Mouse (Mus musculus): Measurements from ENCODE around the gene Hist1h2ai. TPM values are rescaled to one million over a fixed set of nuclear protein-coding genes. Genes with fewer than 3 reads are reported as not detected.
"Not testable (repeated sequence)": the region's sequence is repeated elsewhere in the genome, so short reads cannot be mapped to it uniquely, and the experiment has no call there.

Gene Hist1h2ai
- polyA plus RNA-seq, 1 experiment: 0.84 TPM

GRCm38 (mm10) chr13:21714725-21715124 lies 1.5 kb upstream of the Hist1h2ai start:
- no peaks in the 10 kb centered on the region for H3K4me1 ChIP-seq (ENCODE audit: control insufficient read depth, insufficient read depth, low read length)
- whole genome bisulfite sequencing: under 1% methylated on average over 7 of the region's 7 CpGs
- TF ChIP-seq CTCF (IDR thresholded peaks at IDR 0.05; ENCODE audit: borderline replicate concordance, insufficient read depth, low read depth, low read length): peak; percentile 53; the same call in 1 of the 2 replicates
- TF ChIP-seq POLR2A (IDR thresholded peaks at IDR 0.05; ENCODE audit: borderline replicate concordance, insufficient read depth, low read length): no peak
- no peak overlapping the region for H3K27ac ChIP-seq (ENCODE audit: insufficient read depth, low read length)
- H3K27me3 ChIP-seq (ENCODE audit: control insufficient read depth, insufficient read depth, low read length): no peaks in the 10 kb centered on the region
- no peak overlapping the region for H3K4me3 ChIP-seq (replicated peaks; ENCODE audit: insufficient read depth, low read depth, low read length)
- DNase-seq: peak; percentile 71 to 74

DNA sequence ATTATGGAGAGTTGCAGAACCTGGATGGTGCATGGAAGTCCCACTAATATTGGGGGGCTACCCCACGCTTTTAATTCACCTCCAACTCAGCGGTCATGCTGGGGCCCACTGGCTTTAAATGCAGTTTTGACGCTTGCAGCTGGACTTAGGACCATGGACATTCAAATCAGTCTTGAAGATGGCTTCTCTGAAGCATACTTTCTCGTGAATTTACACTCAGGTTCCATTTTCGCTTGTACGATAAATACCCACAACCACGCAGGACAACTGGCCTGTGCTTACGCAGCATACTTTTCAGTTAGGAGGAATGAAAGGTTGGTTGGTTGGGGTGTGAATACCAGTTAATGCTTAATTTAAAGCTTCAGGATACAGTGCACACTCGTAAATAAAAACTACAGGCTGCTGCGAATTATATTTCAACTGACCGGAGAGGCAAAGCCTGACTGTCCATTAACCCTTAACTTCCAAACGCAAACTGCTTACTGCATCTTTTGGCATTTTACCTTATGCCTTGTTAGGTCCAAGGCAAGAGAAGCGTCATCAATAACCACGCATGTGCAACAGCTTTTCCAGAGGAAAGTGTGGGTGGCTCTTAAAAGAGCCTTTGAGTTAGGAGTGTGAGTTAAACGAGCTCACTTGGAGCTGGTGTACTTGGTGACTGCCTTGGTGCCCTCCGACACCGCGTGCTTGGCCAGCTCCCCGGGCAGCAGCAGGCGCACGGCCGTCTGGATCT lies 925 bp upstream of the Hist1h2ai start:
- H3K27ac ChIP-seq (ENCODE audit: insufficient read depth, low read length): no peak overlapping the region

GRCm38 (mm10) chr13:21716540-21717391 lies 544 bp downstream of the Hist1h2ai start:
- H3K4me1 ChIP-seq (ENCODE audit: control insufficient read depth, insufficient read depth, low read length); H3K27me3 ChIP-seq (ENCODE audit: control insufficient read depth, insufficient read depth, low read length); H3K27ac ChIP-seq (ENCODE audit: insufficient read depth, low read length): not testable (repeated sequence)
- peak overlapping the region; percentile 39 for H3K4me3 ChIP-seq (replicated peaks; ENCODE audit: insufficient read depth, low read depth, low read length)
- WGBS: 1% methylated on average over 15 of the region's 38 CpGs
- peak in 1 of 2 experiments; percentile 29 for DNase-seq

More for the DNA sequence above, 925 bp upstream of the Hist1h2ai start:
- Histone ChIP-seq H3K4me3 (replicated peaks; ENCODE audit: insufficient read depth, low read depth, low read length) (peak overlapping the region; percentile 32), H3K4me1 (ENCODE audit: control insufficient read depth, insufficient read depth, low read length) (no peaks in the 10 kb centered on the region), H3K27me3 (ENCODE audit: control insufficient read depth, insufficient read depth, low read length) (no peaks in the 10 kb centered on the region)
- under 1% methylated on average over 22 of the region's 22 CpGs for WGBS
- no peak for DNase-seq
- TF ChIP-seq POLR2A (IDR thresholded peaks at IDR 0.05; ENCODE audit: borderline replicate concordance, insufficient read depth, low read length) (no peak), CTCF (IDR thresholded peaks at IDR 0.05; ENCODE audit: borderline replicate concordance, insufficient read depth, low read depth, low read length) (no peak)

- DNase-seq: peak; percentile 77 to 82
- peak within 1 kb of the TSS; percentile 39 for H3K4me3 ChIP-seq (replicated peaks; ENCODE audit: insufficient read depth, low read depth, low read length)
- WGBS: 5% methylated on average over 29 of the region's 56 CpGs
- not testable (repeated sequence) for H3K27ac ChIP-seq (ENCODE audit: insufficient read depth, low read length); H3K27me3 ChIP-seq (ENCODE audit: control insufficient read depth, insufficient read depth, low read length); H3K4me1 ChIP-seq (ENCODE audit: control insufficient read depth, insufficient read depth, low read length)
- TF ChIP-seq POLR2A (IDR thresholded peaks at IDR 0.05; ENCODE audit: borderline replicate concordance, insufficient read depth, low read length): peak; percentile 64; the same call in 1 of the 2 replicates
These were observed 1.5 kb downstream of the Hist1h2ai start, which contains the start of gene Hist1h3h for GRCm38 (mm10) chr13:21717397-21718357. Hist1h3h (plus strand) TSS chr13:21717659.

DNA sequence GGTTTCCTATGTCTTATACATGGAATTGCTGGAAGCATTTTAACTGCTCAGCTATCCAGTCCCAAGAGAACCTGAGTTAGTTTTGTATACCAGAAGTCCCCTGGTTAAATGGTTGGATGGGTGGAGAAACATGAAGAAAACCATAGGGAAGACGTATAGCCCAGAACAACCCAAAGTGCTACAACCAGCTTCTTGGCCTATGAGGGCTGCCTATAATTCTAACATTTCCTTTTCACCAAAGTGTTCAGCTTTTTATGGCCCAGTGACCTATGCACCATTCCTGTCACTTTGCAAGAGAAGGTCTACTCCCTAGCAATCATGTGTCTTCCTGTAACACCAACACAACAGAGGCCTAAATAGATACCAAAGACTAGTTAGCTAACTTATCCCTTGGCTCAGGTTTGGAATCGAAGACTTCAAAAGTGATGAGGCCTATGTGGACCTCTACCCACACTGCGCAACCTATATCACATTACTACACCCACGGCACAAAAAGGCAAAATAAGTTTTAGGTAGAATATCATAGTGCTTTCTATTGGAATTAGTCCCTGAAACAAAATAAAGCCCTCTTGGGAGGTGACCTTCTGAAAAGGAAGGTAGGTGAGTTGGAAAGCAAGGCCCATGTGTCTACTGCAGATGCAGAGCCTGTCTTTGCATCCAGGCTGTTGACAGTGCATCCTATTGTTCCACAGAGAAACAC lies 2.3 kb downstream of the Hist1h2ai start:
- WGBS: 78% methylated on average over 4 of the region's 4 CpGs
- no peaks in the 10 kb centered on the region for H3K4me1 ChIP-seq (ENCODE audit: control insufficient read depth, insufficient read depth, low read length)
- no peak overlapping the region for H3K27ac ChIP-seq (ENCODE audit: insufficient read depth, low read length)
- DNase-seq: no peak
- no peak for TF ChIP-seq POLR2A (IDR thresholded peaks at IDR 0.05; ENCODE audit: borderline replicate concordance, insufficient read depth, low read length)
- TF ChIP-seq CTCF (IDR thresholded peaks at IDR 0.05; ENCODE audit: borderline replicate concordance, insufficient read depth, low read depth, low read length): no peak
- no peak overlapping the region for H3K4me3 ChIP-seq (replicated peaks; ENCODE audit: insufficient read depth, low read depth, low read length)
- no peaks in the 10 kb centered on the region for H3K27me3 ChIP-seq (ENCODE audit: control insufficient read depth, insufficient read depth, low read length)

DNA sequence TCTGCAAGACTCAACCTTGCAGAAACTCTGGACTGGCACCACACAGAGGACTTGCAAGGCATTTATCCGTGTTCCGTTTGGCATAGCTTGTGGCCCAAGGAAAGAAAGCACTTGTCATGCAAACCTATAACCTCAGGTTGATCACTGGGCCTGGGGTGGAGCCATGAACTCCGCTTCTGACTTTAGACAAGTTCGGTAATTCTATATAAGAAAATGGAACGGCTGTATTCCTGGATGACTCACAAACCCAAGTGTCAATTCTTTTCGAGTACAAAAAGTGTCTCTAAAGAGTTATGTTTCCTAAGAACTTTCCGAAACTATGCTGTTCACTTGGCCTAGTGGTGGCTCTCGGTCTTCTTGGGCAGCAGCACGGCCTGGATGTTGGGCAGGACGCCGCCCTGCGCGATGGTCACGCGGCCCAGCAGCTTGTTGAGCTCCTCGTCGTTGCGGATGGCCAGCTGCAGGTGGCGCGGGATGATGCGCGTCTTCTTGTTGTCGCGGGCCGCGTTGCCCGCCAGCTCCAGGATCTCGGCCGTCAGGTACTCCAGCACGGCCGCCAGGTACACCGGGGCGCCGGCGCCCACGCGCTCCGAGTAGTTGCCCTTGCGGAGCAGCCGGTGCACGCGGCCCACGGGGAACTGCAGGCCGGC lies 5.0 kb downstream of the Hist1h2ai start:
- H3K4me3 ChIP-seq (replicated peaks; ENCODE audit: insufficient read depth, low read depth, low read length): peak overlapping the region; percentile 33
- H3K27ac ChIP-seq (ENCODE audit: insufficient read depth, low read length); H3K4me1 ChIP-seq (ENCODE audit: control insufficient read depth, insufficient read depth, low read length); H3K27me3 ChIP-seq (ENCODE audit: control insufficient read depth, insufficient read depth, low read length); DNase-seq: not testable (repeated sequence)
- 1% methylated on average over 25 of the region's 44 CpGs for WGBS
